Mouse (Mus musculus): ENCODE results near the gene Atg5. TPM values are rescaled to one million over a fixed set of nuclear protein-coding genes. Genes with fewer than 3 reads are reported as not detected.

Gene Atg5
- polyA plus RNA-seq, 1 experiment from 2014 or later, result 38.4 TPM

DNA sequence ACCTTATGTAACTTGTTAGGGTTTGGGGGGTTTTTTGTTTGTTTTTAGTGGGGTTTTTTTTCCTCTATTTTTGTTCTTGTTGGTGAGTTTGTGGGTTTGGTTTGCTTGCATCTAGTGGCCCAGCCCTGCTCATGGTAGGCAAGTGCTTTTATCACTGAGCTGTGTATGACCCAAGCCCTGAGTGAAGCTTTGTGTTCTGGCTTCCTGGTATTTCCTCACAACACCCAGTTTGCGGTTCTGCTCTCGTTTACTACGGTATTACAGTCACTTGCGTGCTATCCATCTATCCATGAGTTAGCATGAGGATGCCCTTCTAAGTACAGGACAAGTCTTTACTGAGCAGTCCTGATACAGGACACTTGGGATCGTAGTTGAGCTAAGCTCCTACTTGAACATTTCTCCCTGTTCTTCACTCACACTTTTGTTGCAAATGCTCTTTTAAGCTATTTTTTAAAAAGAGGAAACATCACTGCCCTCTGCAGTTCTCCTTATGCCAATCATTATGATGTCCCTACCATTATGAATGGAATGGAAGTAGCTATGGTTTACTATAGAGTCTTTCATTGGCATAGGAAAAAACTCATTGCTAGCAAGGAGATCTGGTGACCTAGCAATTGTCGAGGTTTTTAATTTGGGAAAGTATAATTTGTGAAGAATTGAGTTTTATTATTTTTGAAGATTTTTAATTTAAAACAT is 73.8 kb downstream of the Atg5 start:
- no peaks in the 10 kb centered on the region for H3K27me3 ChIP-seq (ENCODE audit: insufficient read depth, poor library complexity, severe bottlenecking)
- H3K4me3 ChIP-seq, result no peak overlapping the region
- no peak for DNase-seq (ENCODE audit: low spot score)
- no peaks in the 10 kb centered on the region for H3K36me3 ChIP-seq
- H3K9me3 ChIP-seq, result no peaks in the 10 kb centered on the region
- H3K4me1 ChIP-seq, result no peaks in the 10 kb centered on the region
- H3K27ac ChIP-seq, result no peak overlapping the region
- 91% methylated on average over 6 of the region's 6 CpGs for WGBS

DNA sequence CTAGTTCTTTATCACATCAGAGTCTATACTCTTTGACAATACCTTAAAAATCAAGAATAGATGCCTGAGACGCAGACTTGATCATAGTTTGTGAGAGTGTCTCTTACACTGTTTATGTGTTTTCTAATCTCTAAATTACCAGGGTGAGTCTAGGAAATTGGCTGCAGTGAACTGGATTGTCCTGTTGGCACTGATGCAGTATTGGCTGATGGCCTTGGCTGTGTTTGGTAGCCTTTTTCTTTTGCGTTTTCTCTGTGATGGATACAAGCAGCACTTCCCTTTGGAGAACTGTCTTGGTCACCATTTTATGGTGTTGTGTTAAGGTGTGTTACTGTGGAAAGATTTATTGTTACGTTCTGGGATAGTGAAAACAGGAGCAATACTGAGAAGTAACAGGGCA is 75.2 kb downstream of the Atg5 start:
- Histone ChIP-seq H3K4me3 (no peak overlapping the region), H3K36me3 (no peaks in the 10 kb centered on the region), H3K27ac (no peak overlapping the region), H3K4me1 (peaks cover 2% of the 10 kb centered on the region), H3K9me3 (no peaks in the 10 kb centered on the region), H3K27me3 (ENCODE audit: insufficient read depth, poor library complexity, severe bottlenecking) (no peaks in the 10 kb centered on the region)
- WGBS, result 82% methylated on average over 3 of the region's 3 CpGs
- DNase-seq (ENCODE audit: low spot score), result no peak

DNA sequence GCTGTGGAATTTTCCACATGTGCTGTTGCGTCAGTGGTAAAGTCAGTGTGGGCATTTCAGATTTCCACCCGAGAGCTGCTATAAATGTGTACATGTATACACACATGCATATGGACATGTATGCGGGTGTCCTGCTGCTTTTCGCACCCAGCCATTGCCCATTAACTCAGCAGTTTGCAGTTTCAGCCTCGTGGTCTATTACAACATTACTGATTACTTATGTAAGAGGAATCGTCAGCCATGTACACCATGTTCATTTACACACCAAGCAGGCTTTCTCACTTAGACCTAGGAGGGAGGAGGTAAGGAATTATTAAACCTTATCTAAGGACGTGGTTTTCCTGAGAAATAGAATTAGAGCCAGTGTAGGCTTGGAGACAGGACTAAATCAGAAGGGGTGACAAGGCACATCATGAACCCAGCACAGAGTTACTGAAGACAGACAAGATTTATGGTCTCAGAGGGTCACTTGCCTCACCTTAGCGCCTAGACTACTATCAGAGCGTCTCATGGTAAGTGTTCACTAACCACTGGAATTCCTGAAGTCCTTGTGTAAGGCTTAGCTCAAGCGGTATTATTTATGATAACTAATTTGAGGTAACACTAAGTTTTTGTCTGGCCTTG is 79.5 kb downstream of the Atg5 start:
- DNase-seq (ENCODE audit: low spot score), result no peak
- WGBS, result 82% methylated on average over 10 of the region's 10 CpGs
- Histone ChIP-seq H3K27me3 (ENCODE audit: insufficient read depth, poor library complexity, severe bottlenecking) (no peaks in the 10 kb centered on the region), H3K27ac (no peak overlapping the region), H3K36me3 (no peaks in the 10 kb centered on the region), H3K4me3 (no peak overlapping the region), H3K4me1 (peaks cover 6% of the 10 kb centered on the region), H3K9me3 (no peaks in the 10 kb centered on the region)

DNA sequence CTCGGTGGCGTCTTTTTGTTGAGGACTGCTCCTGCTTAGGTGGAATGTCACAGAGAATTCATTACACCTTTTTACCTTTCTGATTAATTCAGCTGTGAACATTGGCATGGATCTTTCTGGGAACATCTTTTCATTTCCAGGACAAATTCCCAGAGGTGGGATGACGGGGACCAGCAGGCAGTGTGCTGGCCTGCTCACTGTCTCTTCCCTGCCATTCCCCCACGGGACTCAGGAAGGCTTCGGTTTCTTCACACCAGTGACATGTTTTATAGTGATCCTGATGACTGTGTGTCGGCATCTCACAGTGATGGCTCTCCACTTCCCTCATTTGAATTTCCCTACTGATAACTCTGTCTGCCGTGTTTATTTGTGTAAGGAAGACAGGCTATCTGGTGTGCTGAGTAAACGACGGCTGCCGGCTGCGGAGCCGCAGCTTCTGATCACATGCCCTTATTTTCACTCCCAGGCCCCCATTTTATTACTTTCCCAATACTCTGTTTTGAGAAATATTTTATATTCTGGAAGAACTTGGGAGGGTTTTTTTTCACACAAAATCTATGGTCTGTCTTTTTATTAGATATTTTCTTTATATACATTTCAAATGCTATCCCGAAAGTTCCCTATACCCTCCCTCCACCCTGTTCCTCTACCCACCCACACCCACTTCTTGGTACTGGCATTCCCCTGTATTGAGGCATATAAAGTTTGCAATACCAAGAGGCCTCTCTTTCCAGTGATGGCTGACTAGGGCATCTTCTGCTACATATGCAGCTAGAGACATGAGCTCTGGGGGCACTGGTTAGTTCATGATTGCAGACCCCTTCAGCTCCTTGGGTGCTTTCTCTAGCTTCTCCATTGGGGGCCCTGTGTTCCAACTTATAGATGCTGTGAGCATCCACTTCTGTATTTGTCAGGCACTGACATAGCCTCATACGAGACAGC is 80.6 kb downstream of the Atg5 start:
- WGBS, result 36% methylated on average over 14 of the region's 14 CpGs
- Histone ChIP-seq H3K4me3 (no peak overlapping the region), H3K9me3 (no peaks in the 10 kb centered on the region), H3K4me1 (peaks cover 14% of the 10 kb centered on the region), H3K27me3 (ENCODE audit: insufficient read depth, poor library complexity, severe bottlenecking) (no peaks in the 10 kb centered on the region), H3K27ac (no peak overlapping the region), H3K36me3 (no peaks in the 10 kb centered on the region)
- no peak for DNase-seq (ENCODE audit: low spot score)

DNA sequence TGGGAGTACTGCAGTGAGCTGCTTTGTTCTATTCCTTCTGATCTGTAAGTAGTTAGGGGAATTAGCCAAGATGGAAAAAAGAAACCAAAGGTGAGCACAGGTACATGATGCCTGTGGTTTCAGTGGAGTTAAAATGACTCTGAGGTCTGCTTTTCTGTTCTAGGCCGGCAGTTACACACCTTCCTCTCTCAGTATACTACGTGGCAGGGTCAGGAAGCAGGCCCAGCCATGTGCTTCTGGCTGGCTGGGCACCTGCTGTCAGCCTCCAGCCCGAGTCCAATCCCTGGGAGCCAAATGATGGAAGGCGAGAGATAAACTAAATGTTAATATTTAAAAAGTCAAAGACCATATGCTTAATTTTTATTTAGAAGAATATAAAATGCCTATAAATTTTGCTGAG is 85.3 kb downstream of the Atg5 start:
- no peak for DNase-seq (ENCODE audit: low spot score)
- no peaks in the 10 kb centered on the region for H3K9me3 ChIP-seq
- peaks cover 38% of the 10 kb centered on the region for H3K4me1 ChIP-seq
- no peak overlapping the region for H3K4me3 ChIP-seq
- no peak overlapping the region for H3K27ac ChIP-seq
- 44% methylated on average over 4 of the region's 4 CpGs for WGBS
- H3K27me3 ChIP-seq (ENCODE audit: insufficient read depth, poor library complexity, severe bottlenecking), result no peaks in the 10 kb centered on the region
- no peaks in the 10 kb centered on the region for H3K36me3 ChIP-seq

DNA sequence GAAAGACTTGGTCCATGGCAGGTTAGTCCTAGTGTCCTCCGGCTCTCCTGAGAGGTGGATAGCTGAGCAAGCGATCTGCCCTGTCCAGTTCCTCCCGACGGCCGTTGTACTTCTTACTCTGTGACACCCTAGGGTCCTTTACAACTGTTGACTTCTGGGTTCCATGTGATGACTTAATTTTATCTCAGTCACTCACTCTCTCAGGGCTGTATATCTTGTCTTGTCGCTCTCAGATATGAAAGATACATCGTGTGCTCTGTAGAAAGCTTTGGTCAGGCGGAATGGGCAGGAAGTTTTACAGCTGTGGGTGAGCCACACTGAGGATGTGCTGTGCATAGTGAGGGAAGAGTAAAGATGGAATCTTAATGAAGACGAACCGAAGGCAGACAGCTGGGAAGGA is 86.2 kb downstream of the Atg5 start:
- no peaks in the 10 kb centered on the region for H3K36me3 ChIP-seq
- 48% methylated on average over 10 of the region's 10 CpGs for WGBS
- H3K27ac ChIP-seq, result no peak overlapping the region
- no peak overlapping the region for H3K4me3 ChIP-seq
- DNase-seq (ENCODE audit: low spot score), result no peak
- H3K9me3 ChIP-seq, result no peaks in the 10 kb centered on the region
- H3K4me1 ChIP-seq, result peaks cover 39% of the 10 kb centered on the region
- H3K27me3 ChIP-seq (ENCODE audit: insufficient read depth, poor library complexity, severe bottlenecking), result no peaks in the 10 kb centered on the region

DNA sequence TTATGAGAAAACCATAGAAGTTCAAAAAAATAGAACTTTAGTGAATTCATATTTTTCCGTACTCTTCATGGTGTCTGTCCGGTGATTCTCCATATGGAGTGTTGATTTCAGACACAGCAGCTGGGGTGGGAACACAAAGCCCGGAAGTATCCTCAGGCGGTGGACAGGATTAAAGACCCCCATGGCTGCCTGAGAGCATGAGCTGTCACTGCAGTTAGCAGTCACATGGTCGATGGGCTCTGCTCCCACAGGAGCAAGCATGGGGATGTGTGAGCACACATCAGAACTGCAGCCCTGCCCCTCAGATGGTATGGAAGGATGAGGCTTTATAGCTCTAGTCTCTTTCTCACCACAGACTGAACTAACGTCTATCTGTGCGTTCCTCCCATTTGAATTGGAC is 87.1 kb downstream of the Atg5 start:
- Histone ChIP-seq H3K27ac (no peak overlapping the region), H3K4me1 (peaks cover 42% of the 10 kb centered on the region), H3K27me3 (ENCODE audit: insufficient read depth, poor library complexity, severe bottlenecking) (no peaks in the 10 kb centered on the region), H3K36me3 (no peaks in the 10 kb centered on the region), H3K9me3 (no peaks in the 10 kb centered on the region), H3K4me3 (no peak overlapping the region)
- no peak for DNase-seq (ENCODE audit: low spot score)
- 78% methylated on average over 7 of the region's 7 CpGs for WGBS

DNA sequence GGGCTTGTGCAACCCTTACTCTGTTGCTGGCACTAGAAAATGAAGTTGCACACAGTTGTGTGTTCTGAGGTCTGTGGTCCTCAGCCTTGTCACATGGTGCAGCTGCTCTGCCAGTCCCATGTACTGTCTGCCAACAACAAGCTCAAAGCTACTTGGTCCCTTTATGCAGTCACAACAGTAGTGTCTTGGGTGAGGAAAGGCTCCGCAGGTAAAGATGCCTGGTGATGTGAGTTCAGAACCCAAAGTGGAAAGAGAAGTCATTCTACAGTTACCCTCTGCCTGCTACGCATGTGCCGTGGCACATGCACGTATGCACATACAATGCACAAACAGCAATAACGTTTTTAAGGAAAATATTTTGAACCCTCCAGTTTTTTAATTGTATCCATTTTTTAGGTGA is 88.5 kb downstream of the Atg5 start:
- WGBS, result 93% methylated on average over 5 of the region's 5 CpGs
- Histone ChIP-seq H3K27ac (no peak overlapping the region), H3K4me1 (peaks cover 45% of the 10 kb centered on the region)

DNA sequence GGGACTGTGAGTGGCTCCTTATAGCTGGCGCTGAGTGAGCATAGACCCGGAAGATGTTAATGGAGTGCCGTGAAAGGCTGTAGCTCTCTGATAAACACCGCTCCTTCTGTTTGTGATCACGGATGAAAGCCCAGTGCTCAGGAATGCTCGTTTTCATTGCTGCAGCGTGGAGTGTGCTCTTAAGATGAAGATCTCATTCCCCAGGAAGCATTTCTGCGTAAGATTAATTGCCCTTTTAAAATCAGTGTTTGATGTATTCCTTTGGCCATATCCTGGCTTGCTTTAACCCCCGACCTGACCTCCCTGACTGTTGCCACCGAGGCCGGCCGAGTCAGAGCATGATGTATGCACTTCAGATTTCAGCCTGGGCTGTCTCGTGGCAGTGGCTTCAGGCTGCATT is 89.2 kb downstream of the Atg5 start:
- peaks cover 46% of the 10 kb centered on the region for H3K4me1 ChIP-seq
- WGBS, result 17% methylated on average over 13 of the region's 13 CpGs
- no peak for DNase-seq (ENCODE audit: low spot score)

More for the DNA sequence above, 88.5 kb downstream of the Atg5 start:
- Histone ChIP-seq H3K9me3 (no peaks in the 10 kb centered on the region), H3K27me3 (ENCODE audit: insufficient read depth, poor library complexity, severe bottlenecking) (no peaks in the 10 kb centered on the region), H3K4me3 (no peak overlapping the region), H3K36me3 (no peaks in the 10 kb centered on the region)
- DNase-seq (ENCODE audit: low spot score), result no peak

DNA sequence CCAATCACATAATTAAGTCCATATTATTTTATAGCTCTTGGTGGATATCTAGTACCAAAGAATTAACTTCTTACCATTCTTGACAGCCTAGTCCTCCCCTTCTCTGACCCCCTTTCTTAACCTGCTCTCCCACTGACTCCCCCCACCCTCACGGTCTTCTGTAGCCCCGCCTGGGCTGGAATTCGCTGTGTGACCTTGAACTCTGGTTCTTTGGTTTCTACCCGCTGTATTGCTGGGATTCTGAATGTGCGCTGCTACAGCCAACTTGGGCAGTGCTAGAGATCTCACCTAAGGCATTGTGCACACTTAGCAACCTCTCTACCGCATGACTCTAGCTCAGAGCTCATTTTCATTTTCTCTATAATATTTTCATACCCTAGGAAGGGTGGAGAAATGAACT is 90.7 kb downstream of the Atg5 start:
- WGBS, result 76% methylated on average over 6 of the region's 6 CpGs
- no peak overlapping the region for H3K27ac ChIP-seq
- H3K4me1 ChIP-seq, result peaks cover 39% of the 10 kb centered on the region
- H3K9me3 ChIP-seq, result no peaks in the 10 kb centered on the region
- no peak overlapping the region for H3K4me3 ChIP-seq
- peaks cover 3% of the 10 kb centered on the region; the same call in 1 of the 2 replicates for H3K36me3 ChIP-seq
- H3K27me3 ChIP-seq (ENCODE audit: insufficient read depth, poor library complexity, severe bottlenecking), result no peaks in the 10 kb centered on the region
- no peak for DNase-seq (ENCODE audit: low spot score)

More for the DNA sequence above, 89.2 kb downstream of the Atg5 start:
- Histone ChIP-seq H3K27ac (no peak overlapping the region), H3K36me3 (no peaks in the 10 kb centered on the region), H3K4me3 (no peak overlapping the region; the same call in 1 of the 2 replicates), H3K9me3 (no peaks in the 10 kb centered on the region), H3K27me3 (ENCODE audit: insufficient read depth, poor library complexity, severe bottlenecking) (no peaks in the 10 kb centered on the region)

DNA sequence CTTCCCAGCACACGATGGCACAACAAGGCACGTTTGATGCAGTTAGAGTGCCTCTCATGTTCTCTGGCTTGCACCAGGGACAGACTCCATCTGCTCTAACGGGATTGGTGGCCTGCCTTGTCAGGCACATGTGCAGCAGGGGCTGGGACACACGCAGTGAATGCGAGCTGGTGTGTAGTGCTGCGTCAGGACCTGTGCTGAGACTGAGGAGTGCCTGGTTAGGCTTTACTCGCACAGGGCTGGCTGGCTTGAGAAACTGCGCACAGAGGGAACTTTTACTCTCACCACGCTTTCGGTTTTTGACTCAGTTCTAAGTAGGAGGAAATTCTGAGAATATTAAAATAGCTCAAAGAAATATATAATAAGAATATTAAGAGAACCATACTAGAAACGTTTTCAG is 92.5 kb downstream of the Atg5 start:
- Histone ChIP-seq H3K27ac (no peak overlapping the region), H3K27me3 (ENCODE audit: insufficient read depth, poor library complexity, severe bottlenecking) (no peaks in the 10 kb centered on the region), H3K36me3 (peaks cover 3% of the 10 kb centered on the region; the same call in 1 of the 2 replicates), H3K4me1 (peaks cover 33% of the 10 kb centered on the region), H3K9me3 (no peaks in the 10 kb centered on the region), H3K4me3 (no peak overlapping the region)
- DNase-seq (ENCODE audit: low spot score), result no peak
- WGBS, result 76% methylated on average over 11 of the region's 11 CpGs

DNA sequence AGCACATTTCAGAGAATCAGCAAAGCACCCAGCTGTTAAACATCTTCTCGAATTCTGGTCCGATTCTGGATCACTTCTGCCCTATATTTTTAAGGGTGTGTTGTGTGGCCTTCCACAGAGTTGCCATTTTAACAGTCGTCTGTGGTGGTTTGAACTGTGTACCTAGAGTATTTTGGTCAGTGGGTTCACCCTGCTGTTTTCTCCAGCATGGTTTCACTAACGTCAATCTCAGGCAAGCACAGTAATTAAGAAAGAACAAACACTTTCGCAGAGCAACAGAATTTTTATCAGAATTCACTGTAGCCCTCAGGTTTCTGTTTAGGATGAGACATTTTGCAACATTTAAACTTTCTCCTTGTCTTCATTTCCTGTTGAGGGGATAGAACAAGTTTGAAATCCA is 94.3 kb downstream of the Atg5 start:
- H3K27me3 ChIP-seq (ENCODE audit: insufficient read depth, poor library complexity, severe bottlenecking), result no peaks in the 10 kb centered on the region
- H3K9me3 ChIP-seq, result no peaks in the 10 kb centered on the region
- peaks cover 3% of the 10 kb centered on the region; the same call in 1 of the 2 replicates for H3K36me3 ChIP-seq
- H3K27ac ChIP-seq, result no peak overlapping the region
- no peak overlapping the region for H3K4me3 ChIP-seq
- peaks cover 24% of the 10 kb centered on the region for H3K4me1 ChIP-seq
- WGBS, result 83% methylated on average over 5 of the region's 5 CpGs
- DNase-seq (ENCODE audit: low spot score), result no peak

DNA sequence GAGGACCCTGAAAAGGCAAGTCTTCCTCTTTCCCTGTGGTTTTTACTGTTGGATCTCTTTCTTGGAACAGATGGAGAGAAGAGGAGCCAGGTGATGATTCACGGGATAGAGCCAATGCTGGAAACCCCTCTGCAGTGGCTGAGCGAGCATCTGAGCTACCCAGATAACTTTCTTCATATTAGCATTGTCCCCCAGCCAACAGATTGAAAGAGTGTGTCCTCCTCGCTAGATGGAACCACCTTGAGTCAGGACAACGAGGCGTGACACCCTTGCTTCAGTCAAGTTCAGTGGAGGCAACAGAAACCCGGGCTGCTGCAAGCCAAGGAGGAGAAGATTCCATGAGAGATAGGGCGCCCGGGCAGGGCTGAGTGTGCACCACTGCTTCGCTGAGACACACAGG is 94.7 kb downstream of the Atg5 start:
- no peaks in the 10 kb centered on the region for H3K9me3 ChIP-seq
- H3K27me3 ChIP-seq (ENCODE audit: insufficient read depth, poor library complexity, severe bottlenecking), result no peaks in the 10 kb centered on the region
- no peak overlapping the region for H3K4me3 ChIP-seq
- DNase-seq (ENCODE audit: low spot score), result no peak
- H3K36me3 ChIP-seq, result peaks cover 3% of the 10 kb centered on the region; the same call in 1 of the 2 replicates
- no peak overlapping the region for H3K27ac ChIP-seq
- peaks cover 20% of the 10 kb centered on the region for H3K4me1 ChIP-seq
- WGBS, result 76% methylated on average over 9 of the region's 9 CpGs
